Mouse (Mus musculus): Measurements from ENCODE around the gene Ankrd33b.

The Ankrd33b gene

GRCm38 (mm10) chr15:31368556-31368955, 1.0 kb upstream of the Ankrd33b start:
- DNase-seq (ENCODE audit: low read depth, low spot score): no peak

- DNase-seq (ENCODE audit: low read depth, low spot score): no peak
Observed at GRCm38 (mm10) chr15:31366596-31367480, 688 bp downstream of the Ankrd33b start.

DNA sequence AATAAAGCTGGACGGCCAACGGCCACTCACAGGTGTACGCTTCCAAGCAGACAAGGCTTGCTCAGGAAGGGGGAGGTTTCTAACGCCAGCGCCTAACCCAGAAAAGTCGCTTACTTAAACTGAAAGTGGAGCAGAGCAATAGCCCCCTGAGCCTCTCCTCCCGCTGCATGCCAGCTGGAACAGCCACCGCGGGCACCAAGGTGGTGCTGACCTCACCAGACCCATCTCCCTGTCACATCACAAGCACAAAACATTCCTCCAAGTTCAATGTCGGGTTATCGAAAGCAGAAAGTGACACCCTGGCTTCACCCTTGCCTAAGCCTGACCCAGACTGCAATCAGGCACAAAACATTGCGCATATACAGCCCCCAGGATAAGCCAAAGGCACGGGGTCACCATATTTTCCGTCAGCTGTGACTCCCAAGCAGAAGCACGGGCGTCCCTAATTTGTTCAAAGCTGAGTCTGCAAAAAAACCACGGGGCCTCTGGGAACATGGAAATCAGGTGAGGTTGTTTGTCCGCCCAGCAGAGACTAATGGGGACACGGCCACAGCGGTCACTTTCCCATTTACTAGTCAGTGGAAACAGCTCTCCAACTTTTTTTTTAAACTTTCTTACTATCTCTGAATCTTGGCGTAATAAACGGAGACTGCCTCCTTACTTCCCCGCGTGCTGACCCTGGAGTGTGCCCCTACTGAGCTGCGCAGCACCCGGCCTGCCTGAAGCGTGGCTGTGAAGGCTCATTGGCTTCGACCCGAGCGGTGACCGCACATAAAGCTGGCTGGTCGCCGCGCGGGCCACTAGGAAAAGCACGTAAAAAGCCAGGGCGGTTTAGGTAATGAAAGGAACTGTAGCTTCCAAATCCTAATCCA, 1.6 kb downstream of the Ankrd33b start:
- DNase-seq (ENCODE audit: low read depth, low spot score): no peak

DNA sequence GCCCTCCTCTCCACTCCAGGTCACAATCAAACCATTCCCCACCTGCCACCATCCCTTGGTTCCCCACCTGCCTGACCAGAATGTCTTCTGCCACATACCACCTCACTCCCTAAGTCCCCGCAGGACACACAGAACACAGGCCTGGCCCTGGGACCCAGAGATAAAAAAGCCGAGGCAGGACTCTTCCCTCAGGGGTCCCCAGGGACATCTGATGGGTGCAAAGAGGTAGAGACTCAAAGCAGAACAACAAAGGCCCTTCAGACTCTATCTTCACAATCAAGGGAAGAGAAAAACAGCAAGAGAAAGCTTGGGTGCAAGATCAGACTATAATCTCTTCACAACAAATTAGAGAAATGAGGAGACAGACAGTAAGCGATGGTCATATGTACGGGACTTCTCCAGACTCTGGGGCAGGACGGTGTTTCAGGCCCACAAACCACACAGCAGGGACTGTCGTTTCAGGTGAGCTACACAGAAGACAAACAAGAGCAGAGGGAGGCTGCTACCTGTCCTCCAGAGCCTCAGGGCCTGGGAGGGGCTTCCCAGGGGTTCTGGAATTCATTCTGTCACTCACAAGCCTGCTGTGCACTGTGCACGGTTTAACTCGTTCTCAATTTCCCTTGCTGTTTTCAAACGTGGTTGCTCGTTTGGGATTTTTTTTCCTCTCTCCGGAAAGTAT, 2.3 kb downstream of the Ankrd33b start:
- no peak for DNase-seq (ENCODE audit: low read depth, low spot score)

GRCm38 (mm10) chr15:31364396-31364795, 3.1 kb downstream of the Ankrd33b start:
- DNase-seq (ENCODE audit: low read depth, low spot score): no peak

GRCm38 (mm10) chr15:31363981-31364361, 3.6 kb downstream of the Ankrd33b start:
- no peak for DNase-seq (ENCODE audit: low read depth, low spot score)

GRCm38 (mm10) chr15:31363241-31363980, 4.1 kb downstream of the Ankrd33b start:
- DNase-seq (ENCODE audit: low read depth, low spot score): no peak

DNA sequence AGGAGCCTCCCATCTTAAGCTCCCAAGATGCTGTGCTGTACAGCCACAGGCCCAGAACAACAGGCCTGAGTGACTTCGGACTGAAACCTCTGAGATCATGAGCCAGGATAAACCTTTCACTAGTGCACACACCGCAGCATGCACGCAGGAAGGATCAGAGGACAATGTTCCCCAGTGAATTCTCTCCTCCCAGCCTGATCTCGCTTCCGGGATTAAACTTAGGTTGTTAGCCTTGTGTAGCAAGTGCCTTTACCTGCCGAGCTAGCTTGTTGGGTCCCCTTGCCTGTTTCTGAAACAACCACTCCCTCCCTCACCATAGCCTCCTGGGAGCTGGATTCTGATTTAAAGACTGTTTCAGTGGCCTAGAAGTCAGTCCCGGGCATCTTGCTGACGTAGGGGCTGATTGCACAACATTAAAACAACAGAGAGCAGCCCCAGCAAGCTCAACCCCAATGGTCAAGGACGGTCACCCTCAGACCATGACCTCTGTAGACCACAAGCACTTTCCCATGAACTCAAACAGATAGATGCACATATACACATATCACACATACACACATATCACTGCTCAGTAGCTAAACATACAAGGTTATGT, 6.2 kb downstream of the Ankrd33b start:
- DNase-seq (ENCODE audit: low read depth, low spot score): no peak

DNA sequence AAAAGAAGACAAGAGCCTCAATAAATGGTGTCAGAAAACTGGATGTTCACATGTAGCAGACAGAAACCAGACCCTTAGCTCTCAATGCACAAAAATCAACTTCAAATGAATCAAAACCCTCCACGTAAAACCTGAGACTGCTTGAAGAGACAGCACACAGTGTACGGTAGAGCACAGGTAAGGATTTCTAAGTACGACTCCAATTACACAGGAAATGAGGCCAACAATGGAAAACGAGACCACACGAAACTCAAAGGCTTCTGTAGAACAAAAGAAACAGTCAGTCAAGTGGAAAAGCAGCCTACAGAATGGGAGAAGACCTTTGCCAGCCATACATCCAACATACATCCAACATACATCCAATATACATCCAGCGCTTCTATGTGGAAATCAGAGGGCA, 6.9 kb downstream of the Ankrd33b start:
- no peak for DNase-seq (ENCODE audit: low read depth, low spot score)

GRCm38 (mm10) chr15:31359805-31360204, 7.7 kb downstream of the Ankrd33b start:
- DNase-seq (ENCODE audit: low read depth, low spot score): no peak

- no peak for DNase-seq (ENCODE audit: low read depth, low spot score)
Observed at GRCm38 (mm10) chr15:31352494-31353279, 14.8 kb downstream of the Ankrd33b start.

DNA sequence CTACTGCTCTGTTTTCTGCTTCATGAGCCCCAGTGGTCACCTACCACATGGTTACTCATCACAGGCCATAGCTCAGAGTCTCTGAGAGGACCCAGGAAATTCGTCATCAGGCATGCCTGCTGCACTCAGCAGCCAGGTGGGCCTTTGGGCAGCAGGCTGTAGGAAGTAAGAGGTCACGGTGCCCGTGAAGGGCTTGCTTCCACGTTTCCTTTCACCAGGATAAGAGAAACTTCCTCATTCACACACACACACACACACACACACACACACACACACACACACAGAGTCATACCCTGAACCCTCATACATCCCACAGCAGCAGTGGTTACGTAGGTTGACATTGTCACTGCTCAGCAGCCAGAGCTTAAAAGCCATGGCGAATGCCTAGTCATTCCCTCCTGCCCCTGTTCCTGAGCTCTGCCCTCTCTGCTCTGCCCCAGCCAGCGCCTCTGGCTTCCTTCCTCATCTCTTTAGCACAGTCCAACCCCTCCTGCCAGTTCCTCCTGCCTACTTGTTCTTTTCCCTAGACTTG, 17.6 kb downstream of the Ankrd33b start:
- DNase-seq (ENCODE audit: low read depth, low spot score): no peak

- no peak for DNase-seq (ENCODE audit: low read depth, low spot score)
Observed at GRCm38 (mm10) chr15:31349046-31349445, 18.5 kb downstream of the Ankrd33b start.

- DNase-seq (ENCODE audit: low read depth, low spot score): no peak
Observed at GRCm38 (mm10) chr15:31348241-31348640, 19.3 kb downstream of the Ankrd33b start.

- DNase-seq (ENCODE audit: low read depth, low spot score): no peak
Observed at GRCm38 (mm10) chr15:31346508-31346907, 21.0 kb downstream of the Ankrd33b start.

DNA sequence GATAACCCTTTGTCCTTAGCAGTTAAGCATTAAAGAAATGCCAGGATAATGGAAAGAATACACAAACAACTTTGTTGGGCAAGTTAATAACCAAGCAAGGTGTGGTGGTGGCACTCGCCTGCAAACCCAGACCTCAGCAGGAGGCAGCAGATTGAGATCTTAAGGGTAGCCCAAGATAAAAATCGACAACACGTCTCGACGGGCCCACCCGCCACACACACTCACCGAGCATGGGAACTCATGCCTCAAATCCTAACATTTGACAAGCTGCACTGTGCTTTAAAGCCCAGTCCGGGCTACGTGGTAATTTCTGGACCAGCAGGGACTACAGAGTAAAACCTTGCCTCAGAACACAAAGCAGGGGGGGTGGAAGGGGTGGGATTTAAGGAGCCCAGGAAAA, 22.2 kb downstream of the Ankrd33b start:
- no peak for DNase-seq (ENCODE audit: low read depth, low spot score)

- DNase-seq (ENCODE audit: low read depth, low spot score): no peak
Observed at GRCm38 (mm10) chr15:31344811-31345211, 22.7 kb downstream of the Ankrd33b start.

GRCm38 (mm10) chr15:31343602-31344001, 23.9 kb downstream of the Ankrd33b start:
- no peak for DNase-seq (ENCODE audit: low read depth, low spot score)

DNA sequence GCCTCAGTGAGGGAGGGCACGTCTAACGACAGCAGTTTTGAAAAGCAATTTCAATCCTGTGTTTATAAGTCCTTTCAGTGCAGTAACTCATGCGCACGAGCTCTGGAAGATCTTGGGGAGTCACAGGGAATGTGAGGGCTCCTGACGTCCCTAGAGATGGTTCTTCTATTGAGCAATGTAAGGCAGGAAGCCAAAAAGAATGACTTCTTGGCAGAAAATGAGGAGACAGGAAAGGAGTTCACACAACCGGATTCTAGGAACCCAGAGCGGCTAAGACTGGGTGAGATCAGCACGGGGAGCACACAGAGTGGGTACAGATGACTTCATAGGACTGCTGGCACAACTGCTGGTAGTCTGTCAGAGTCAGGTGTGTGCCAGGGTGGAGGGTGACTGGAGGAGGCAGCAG, 25.0 kb downstream of the Ankrd33b start:
- DNase-seq (ENCODE audit: low read depth, low spot score): no peak

GRCm38 (mm10) chr15:31342001-31342400, 25.5 kb downstream of the Ankrd33b start:
- DNase-seq (ENCODE audit: low read depth, low spot score): no peak

Measured in brain, embryonic 18.5 days (tissue).